Mouse (Mus musculus) hindbrain, embryonic 11.5 days (tissue): Measurements from ENCODE around the gene Olfr1133. TPM values are rescaled to one million over a fixed set of nuclear protein-coding genes. Genes with fewer than 3 reads are reported as not detected.

Source experiments
- polyA plus RNA-seq: library from polyadenylated mRNA; unstranded; fragments of >200 nt; fragmentation: Nextera tagmentation; extraction: Ambion mirVana; gene quantifications from 2 replicates; pipeline ENCODE4 v1.2.1, GENCODE M21; 2014

Gene Olfr1133
- polyA plus RNA-seq, 1 experiment from 2014 or later, result not detected

Other genes with a start within 250 kb of the Olfr1133 start
- not detected in 2 replicates for gene Olfr1123, start 230.7 kb downstream of the Olfr1133 start, polyA plus RNA-seq
- 0.06 and 0.09 TPM in 2 replicates for gene Olfr1124, start 217.1 kb downstream of the Olfr1133 start, polyA plus RNA-seq
- gene Olfr1126, start 193.4 kb downstream of the Olfr1133 start, polyA plus RNA-seq, result not detected in 2 replicates
- not detected in 2 replicates for gene Pramel7, start 150.3 kb downstream of the Olfr1133 start, polyA plus RNA-seq
- not detected in 2 replicates for gene Pramel6, start 140.8 kb downstream of the Olfr1133 start, polyA plus RNA-seq
- gene Olfr153, start 115.6 kb downstream of the Olfr1133 start, polyA plus RNA-seq, result not detected in 2 replicates
- gene Olfr1128, start 101.8 kb downstream of the Olfr1133 start, polyA plus RNA-seq, result not detected in 2 replicates
- gene Olfr1129, start 73.5 kb downstream of the Olfr1133 start, polyA plus RNA-seq, result not detected in 2 replicates
- gene Olfr1130, start 41.2 kb downstream of the Olfr1133 start, polyA plus RNA-seq, result not detected in 2 replicates
- gene Olfr1131, start 20.3 kb downstream of the Olfr1133 start, polyA plus RNA-seq, result not detected in 2 replicates
- not detected in 2 replicates for gene Olfr1132, start 9.8 kb downstream of the Olfr1133 start, polyA plus RNA-seq
- gene Olfr1134, start 11.1 kb upstream of the Olfr1133 start, polyA plus RNA-seq, result not detected in 2 replicates
- not detected in 2 replicates for gene Olfr1135, start 26.3 kb upstream of the Olfr1133 start, polyA plus RNA-seq
- gene Olfr1136, start 46.6 kb upstream of the Olfr1133 start, polyA plus RNA-seq, result not detected in 2 replicates
- not detected in 2 replicates for gene Olfr1137, start 65.8 kb upstream of the Olfr1133 start, polyA plus RNA-seq
- not detected in 2 replicates for gene Olfr1138, start 92.6 kb upstream of the Olfr1133 start, polyA plus RNA-seq
- not detected in 2 replicates for gene Olfr1140, start 96.4 kb upstream of the Olfr1133 start, polyA plus RNA-seq
- gene Olfr1141, start 106.6 kb upstream of the Olfr1133 start, polyA plus RNA-seq, result not detected in 2 replicates
- gene Olfr152, start 132.1 kb upstream of the Olfr1133 start, polyA plus RNA-seq, result not detected in 2 replicates
- gene Olfr1143, start 153.2 kb upstream of the Olfr1133 start, polyA plus RNA-seq, result not detected in 2 replicates
- gene Olfr1145, start 162.4 kb upstream of the Olfr1133 start, polyA plus RNA-seq, result not detected in 2 replicates
- gene Olfr1148, start 183.2 kb upstream of the Olfr1133 start, polyA plus RNA-seq, result not detected in 2 replicates
- gene Olfr1150-ps1, start 196.6 kb upstream of the Olfr1133 start, polyA plus RNA-seq, result not detected in 2 replicates
- not detected in 2 replicates for gene Olfr1151, start 208.5 kb upstream of the Olfr1133 start, polyA plus RNA-seq
- gene Olfr1152, start 219.1 kb upstream of the Olfr1133 start, polyA plus RNA-seq, result 0.03 TPM in 2 replicates
- not detected in 2 replicates for gene Olfr1153, start 247.6 kb upstream of the Olfr1133 start, polyA plus RNA-seq